Mouse (Mus musculus): ENCODE measurements around the gene Rad51d. TPM values are rescaled to one million over a fixed set of nuclear protein-coding genes. Genes with fewer than 3 reads are reported as not detected.

Gene Rad51d
- total and polyA plus RNA-seq, 2 experiments: 4.0 to 8.1 TPM

DNA sequence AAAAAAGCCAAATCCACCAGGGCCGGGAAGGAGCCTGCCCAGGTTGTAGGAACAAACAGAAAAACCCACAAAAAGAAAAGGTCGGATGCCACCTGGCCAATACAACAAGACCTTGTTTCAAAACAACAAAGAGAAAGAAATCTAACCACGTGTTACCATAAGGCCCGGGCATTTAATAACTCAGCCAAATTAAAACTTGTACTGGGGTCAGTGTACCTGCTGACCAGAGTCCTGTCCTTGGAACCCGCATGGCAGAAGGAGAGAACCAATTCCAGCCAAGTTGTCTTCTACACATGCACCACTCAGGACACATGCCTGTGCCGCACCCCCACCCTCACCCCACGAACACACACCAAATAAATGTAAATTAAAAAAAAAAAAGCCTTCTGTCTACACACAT lies 37.5 kb downstream of the Rad51d start:
- Histone ChIP-seq H3K27ac (replicated peaks; ENCODE audit: insufficient read depth, low read depth, low read length) (peak overlapping the region; percentile 92), H3K79me2 (ENCODE audit: control insufficient read depth, insufficient read depth, low read length) (peaks cover 40% of the 10 kb centered on the region), H3K4me1 (ENCODE audit: control insufficient read depth, insufficient read depth, low read length) (peaks cover 35% of the 10 kb centered on the region), H3K4me3 (ENCODE audit: insufficient read depth, low read depth, low read length) (no peak overlapping the region), H3K9ac (ENCODE audit: low read depth, low read length) (no peak overlapping the region), H3K27me3 (ENCODE audit: control insufficient read depth, insufficient read depth, low read length) (no peaks in the 10 kb centered on the region), H3K36me3 (ENCODE audit: control insufficient read depth, insufficient read depth, low read length) (no peaks in the 10 kb centered on the region)
- DNase-seq (ENCODE audit: extremely low read depth, low read depth, low spot score): peak; percentile 88
- TF ChIP-seq CTCF (IDR thresholded peaks at IDR 0.05; ENCODE audit: low read depth, low read length) (no peak), POLR2A (IDR thresholded peaks at IDR 0.05; ENCODE audit: extremely low read depth, insufficient read depth, low read length) (no peak)
- 35% methylated on average over 7 of the region's 7 CpGs for WGBS

DNA sequence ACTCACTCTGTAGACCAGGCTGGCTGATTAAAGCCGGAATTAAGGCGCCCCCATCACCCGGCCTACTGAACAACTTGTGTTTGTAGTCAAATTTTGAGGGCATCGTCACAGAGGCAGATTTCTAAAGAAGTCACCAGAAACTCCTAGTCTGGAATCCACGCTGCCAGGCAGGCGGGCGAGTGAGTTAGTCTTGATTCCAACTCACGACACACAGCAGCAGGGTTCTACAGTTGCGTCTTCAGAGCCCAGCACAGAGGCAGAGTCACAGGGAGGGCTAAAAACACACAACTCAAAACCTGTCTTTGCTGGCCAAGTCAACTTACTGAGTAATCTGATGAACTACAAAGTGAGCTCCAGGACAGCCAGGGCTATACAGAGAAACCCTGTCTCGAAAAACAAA lies 37.9 kb downstream of the Rad51d start:
- no peaks in the 10 kb centered on the region for H3K27me3 ChIP-seq (ENCODE audit: control insufficient read depth, insufficient read depth, low read length)
- peaks cover 34% of the 10 kb centered on the region for H3K4me1 ChIP-seq (ENCODE audit: control insufficient read depth, insufficient read depth, low read length)
- WGBS: 66% methylated on average over 10 of the region's 10 CpGs
- TF ChIP-seq POLR2A (IDR thresholded peaks at IDR 0.05; ENCODE audit: extremely low read depth, insufficient read depth, low read length): no peak
- TF ChIP-seq CTCF (IDR thresholded peaks at IDR 0.05; ENCODE audit: low read depth, low read length): no peak
- no peak overlapping the region for H3K4me3 ChIP-seq (ENCODE audit: insufficient read depth, low read depth, low read length)
- no peaks in the 10 kb centered on the region for H3K36me3 ChIP-seq (ENCODE audit: control insufficient read depth, insufficient read depth, low read length)
- H3K9ac ChIP-seq (ENCODE audit: low read depth, low read length): no peak overlapping the region; the same call in 1 of the 2 replicates
- peaks cover 40% of the 10 kb centered on the region for H3K79me2 ChIP-seq (ENCODE audit: control insufficient read depth, insufficient read depth, low read length)
- DNase-seq (ENCODE audit: extremely low read depth, low read depth, low spot score): no peak
- H3K27ac ChIP-seq (replicated peaks; ENCODE audit: insufficient read depth, low read depth, low read length): peak overlapping the region; percentile 92

DNA sequence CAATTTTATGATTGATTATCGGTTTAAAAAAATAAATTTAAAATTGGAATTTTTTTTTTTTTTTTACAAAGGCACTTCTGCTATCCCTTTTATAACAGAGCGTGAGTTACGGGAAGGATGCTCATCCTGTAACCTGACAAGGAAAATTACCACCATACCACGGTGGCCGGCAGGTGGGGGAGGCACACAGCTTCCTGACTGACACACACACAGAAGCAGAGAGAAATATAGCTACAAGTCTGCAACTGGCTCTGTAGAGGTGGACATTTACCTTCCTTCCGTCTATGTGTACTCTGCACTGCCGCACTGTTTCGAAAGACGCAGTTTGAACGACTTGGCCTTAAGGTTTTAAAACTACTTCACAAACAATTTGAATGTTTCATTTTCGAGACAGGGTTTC lies 38.3 kb downstream of the Rad51d start:
- Histone ChIP-seq H3K36me3 (ENCODE audit: control insufficient read depth, insufficient read depth, low read length) (no peaks in the 10 kb centered on the region), H3K79me2 (ENCODE audit: control insufficient read depth, insufficient read depth, low read length) (peaks cover 40% of the 10 kb centered on the region), H3K9ac (ENCODE audit: low read depth, low read length) (no peak overlapping the region; the same call in 1 of the 2 replicates), H3K4me1 (ENCODE audit: control insufficient read depth, insufficient read depth, low read length) (peaks cover 37% of the 10 kb centered on the region), H3K4me3 (ENCODE audit: insufficient read depth, low read depth, low read length) (no peak overlapping the region), H3K27me3 (ENCODE audit: control insufficient read depth, insufficient read depth, low read length) (no peaks in the 10 kb centered on the region), H3K27ac (replicated peaks; ENCODE audit: insufficient read depth, low read depth, low read length) (peak overlapping the region; percentile 92)
- WGBS: 63% methylated on average over 11 of the region's 11 CpGs
- TF ChIP-seq CTCF (IDR thresholded peaks at IDR 0.05; ENCODE audit: low read depth, low read length) (no peak), POLR2A (IDR thresholded peaks at IDR 0.05; ENCODE audit: extremely low read depth, insufficient read depth, low read length) (no peak)
- peak; percentile 67 for DNase-seq (ENCODE audit: extremely low read depth, low read depth, low spot score)

DNA sequence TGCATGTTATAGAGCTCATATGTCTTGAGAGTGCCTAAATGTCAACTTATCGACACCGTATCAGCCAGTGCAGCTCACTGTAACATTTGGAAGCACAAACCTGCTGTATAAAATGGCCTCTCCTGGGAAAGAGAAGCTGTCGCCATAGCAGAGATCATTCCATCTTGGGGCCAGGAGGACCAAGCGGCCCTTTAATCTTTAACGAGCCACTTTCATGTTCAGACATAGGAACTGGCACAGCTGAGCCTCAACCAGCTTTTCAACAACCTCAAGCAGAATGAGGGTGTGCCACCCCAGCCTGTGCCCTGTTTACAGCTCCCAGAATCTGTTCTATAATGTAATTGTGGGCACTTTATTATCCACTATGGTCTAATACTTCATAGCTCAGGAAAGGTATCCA lies 40.2 kb downstream of the Rad51d start:
- WGBS: 81% methylated on average over 5 of the region's 5 CpGs
- Histone ChIP-seq H3K27ac (replicated peaks; ENCODE audit: insufficient read depth, low read depth, low read length) (no peak overlapping the region), H3K79me2 (ENCODE audit: control insufficient read depth, insufficient read depth, low read length) (peaks cover 31% of the 10 kb centered on the region), H3K4me1 (ENCODE audit: control insufficient read depth, insufficient read depth, low read length) (peaks cover 23% of the 10 kb centered on the region), H3K9ac (ENCODE audit: low read depth, low read length) (no peak overlapping the region), H3K4me3 (ENCODE audit: insufficient read depth, low read depth, low read length) (no peak overlapping the region), H3K27me3 (ENCODE audit: control insufficient read depth, insufficient read depth, low read length) (no peaks in the 10 kb centered on the region), H3K36me3 (ENCODE audit: control insufficient read depth, insufficient read depth, low read length) (no peaks in the 10 kb centered on the region)
- DNase-seq (ENCODE audit: extremely low read depth, low read depth, low spot score): no peak
- no peak for TF ChIP-seq CTCF (IDR thresholded peaks at IDR 0.05; ENCODE audit: low read depth, low read length)
- TF ChIP-seq POLR2A (IDR thresholded peaks at IDR 0.05; ENCODE audit: extremely low read depth, insufficient read depth, low read length): no peak

DNA sequence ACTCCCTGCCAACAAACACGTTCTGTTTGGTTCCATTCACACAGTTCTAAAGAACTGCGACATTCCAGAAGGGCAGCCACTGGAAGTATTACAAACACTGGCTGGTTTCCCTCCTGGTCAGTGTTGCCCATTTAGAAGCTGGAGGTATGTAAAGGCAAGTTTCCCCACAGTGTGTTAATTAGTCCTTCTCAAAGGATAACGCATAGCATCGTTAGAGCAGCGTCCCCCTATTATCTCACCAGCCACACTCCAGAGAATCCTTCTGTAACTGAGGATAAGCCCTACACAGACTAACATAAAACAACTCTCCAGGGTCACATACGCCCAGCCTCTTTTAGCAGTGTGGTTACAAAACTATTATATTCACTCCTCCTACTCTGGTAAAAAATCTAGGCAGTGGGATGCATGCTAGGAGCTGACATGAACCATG lies 42.8 kb downstream of the Rad51d start:
- WGBS: 55% methylated on average over 6 of the region's 6 CpGs
- Histone ChIP-seq H3K9ac (ENCODE audit: low read depth, low read length) (no peak overlapping the region), H3K4me3 (ENCODE audit: insufficient read depth, low read depth, low read length) (no peak overlapping the region)

DNA sequence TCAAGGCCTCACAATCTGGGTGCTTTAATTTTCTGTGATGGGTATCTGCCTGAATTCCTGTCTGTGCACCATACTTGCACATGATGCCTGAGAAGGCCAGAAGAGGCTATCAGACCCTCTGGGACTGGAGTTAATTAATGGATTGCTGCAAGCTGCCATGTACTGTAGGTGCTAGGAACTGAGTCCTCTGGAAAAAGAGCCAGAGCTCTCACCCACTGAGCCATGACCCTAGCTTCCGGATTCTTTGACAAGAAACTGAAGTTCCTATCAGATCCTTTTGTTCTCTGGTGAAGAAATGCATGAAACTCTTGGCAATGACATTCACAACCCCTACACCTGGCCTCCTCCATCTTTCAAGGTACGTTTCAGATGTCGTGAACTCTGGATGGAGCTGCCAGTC lies 43.5 kb downstream of the Rad51d start:
- Histone ChIP-seq H3K4me3 (ENCODE audit: insufficient read depth, low read depth, low read length) (no peak overlapping the region), H3K4me1 (ENCODE audit: control insufficient read depth, insufficient read depth, low read length) (peaks cover 12% of the 10 kb centered on the region), H3K9ac (ENCODE audit: low read depth, low read length) (no peak overlapping the region), H3K27ac (replicated peaks; ENCODE audit: insufficient read depth, low read depth, low read length) (no peak overlapping the region; the same call in 1 of the 2 replicates), H3K27me3 (ENCODE audit: control insufficient read depth, insufficient read depth, low read length) (no peaks in the 10 kb centered on the region), H3K79me2 (ENCODE audit: control insufficient read depth, insufficient read depth, low read length) (peaks cover 43% of the 10 kb centered on the region), H3K36me3 (ENCODE audit: control insufficient read depth, insufficient read depth, low read length) (no peaks in the 10 kb centered on the region)
- WGBS: 68% methylated on average over 3 of the region's 3 CpGs
- TF ChIP-seq CTCF (IDR thresholded peaks at IDR 0.05; ENCODE audit: low read depth, low read length): no peak
- no peak for TF ChIP-seq POLR2A (IDR thresholded peaks at IDR 0.05; ENCODE audit: extremely low read depth, insufficient read depth, low read length)
- DNase-seq (ENCODE audit: extremely low read depth, low read depth, low spot score): no peak

More for the DNA sequence above, 42.8 kb downstream of the Rad51d start:
- H3K27me3 ChIP-seq (ENCODE audit: control insufficient read depth, insufficient read depth, low read length): no peaks in the 10 kb centered on the region
- 0 out of 2 replicates have a peak overlapping the region, but pooled peaks have one; percentile 5 for H3K27ac ChIP-seq (replicated peaks; ENCODE audit: insufficient read depth, low read depth, low read length)
- no peaks in the 10 kb centered on the region for H3K36me3 ChIP-seq (ENCODE audit: control insufficient read depth, insufficient read depth, low read length)
- peaks cover 15% of the 10 kb centered on the region for H3K4me1 ChIP-seq (ENCODE audit: control insufficient read depth, insufficient read depth, low read length)
- TF ChIP-seq CTCF (IDR thresholded peaks at IDR 0.05; ENCODE audit: low read depth, low read length) (no peak), POLR2A (IDR thresholded peaks at IDR 0.05; ENCODE audit: extremely low read depth, insufficient read depth, low read length) (no peak)
- H3K79me2 ChIP-seq (ENCODE audit: control insufficient read depth, insufficient read depth, low read length): peaks cover 46% of the 10 kb centered on the region
- peak; percentile 60 for DNase-seq (ENCODE audit: extremely low read depth, low read depth, low spot score)

All from liver, adult 2 months (tissue).